Mouse (Mus musculus) stomach, postnatal 0 days (tissue): ENCODE data around the gene Ssxb9. TPM values are rescaled to one million over a fixed set of nuclear protein-coding genes. Genes with fewer than 3 reads are reported as not detected.
"Not testable (repeated sequence)": the region's sequence is repeated elsewhere in the genome, so short reads cannot be mapped to it uniquely, and the experiment has no call there.

ENCODE experiments used
- ATAC-seq: fragments of 200-750 bp; cut with Nextera tagmentation; 2 replicates; pipeline ENCODE4 v1.8.0; 2017; ENCODE audit not compliant: low FRiP score, low TSS enrichment
- DNase-seq: peaks from one replicate; pipeline ENCODE4 v3.0.0-alpha.2; 2016; ENCODE audit warnings: low spot score
- H3K27ac ChIP-seq: fragments of 300-500 bp; sonication (generic); replicated peaks from 2 replicates; pipeline ENCODE4 v1.5.1; 2014; ENCODE audit warnings: mild to moderate bottlenecking, control low read depth
- H3K27me3 ChIP-seq: fragments of 300-500 bp; sonication (generic); 2 replicates; pipeline ENCODE4 v1.6.1; 2014; ENCODE audit warnings: low read length; ENCODE audit not compliant: control insufficient read depth, insufficient read depth
- H3K36me3 ChIP-seq: fragments of 300-500 bp; sonication (generic); 2 replicates; pipeline ENCODE4 v1.6.1; 2014; ENCODE audit warnings: low read length, mixed read lengths; ENCODE audit not compliant: control insufficient read depth, insufficient read depth
- H3K4me1 ChIP-seq: fragments of 300-500 bp; sonication (generic); replicated peaks from 2 replicates; pipeline ENCODE4 v1.6.1; 2014; ENCODE audit warnings: antibody characterized with exemption; ENCODE audit not compliant: control insufficient read depth, insufficient read depth
- H3K4me2 ChIP-seq: fragments of 300-500 bp; sonication (generic); replicated peaks from 2 replicates; pipeline ENCODE4 v1.6.1; 2014; ENCODE audit warnings: low read depth, mild to moderate bottlenecking, control low read depth, moderate library complexity
- H3K4me3 ChIP-seq: fragments of 300-500 bp; sonication (generic); 2 replicates; pipeline ENCODE4 v1.5.1; 2014; ENCODE audit warnings: low read depth, low read length, control low read depth
- H3K9ac ChIP-seq: fragments of 300-500 bp; sonication (generic); 2 replicates; pipeline ENCODE4 v1.6.1; 2014; ENCODE audit warnings: mild to moderate bottlenecking, low read length, control low read depth, mixed read lengths
- H3K9me3 ChIP-seq: fragments of 300-500 bp; sonication (generic); 2 replicates; pipeline ENCODE4 v1.6.1; 2016; ENCODE audit warnings: low read length; ENCODE audit not compliant: control insufficient read depth
- CTCF ChIP-seq: IDR thresholded peaks from 2 replicates; pipeline ENCODE4 v1.5.1; 2016; ENCODE audit warnings: antibody characterized with exemption, low read depth, mild to moderate bottlenecking, moderate library complexity
- EP300 ChIP-seq: optimal IDR thresholded peaks from 2 replicates; pipeline ENCODE3; 2016; ENCODE audit warnings: antibody characterized with exemption
- WGBS: fragments of 180-500 bp; shearing (Covaris S2); extraction: QIAGEN DNeasy Blood & Tissue Kit; methylation state at CpG from one replicate; pipeline ENCODE4 v1.1.7; 2014; 5-methylcytosine and 5-hydroxymethylcytosine counted together
- polyA plus RNA-seq: library from polyadenylated mRNA; unstranded; fragments of >200 nt; fragmentation: Nextera tagmentation; extraction: Ambion mirVana; gene quantifications from 2 replicates; pipeline ENCODE4 v1.2.1, GENCODE M21; 2015

The Ssxb9 gene
- not detected in 2 replicates for polyA plus RNA-seq

DNA sequence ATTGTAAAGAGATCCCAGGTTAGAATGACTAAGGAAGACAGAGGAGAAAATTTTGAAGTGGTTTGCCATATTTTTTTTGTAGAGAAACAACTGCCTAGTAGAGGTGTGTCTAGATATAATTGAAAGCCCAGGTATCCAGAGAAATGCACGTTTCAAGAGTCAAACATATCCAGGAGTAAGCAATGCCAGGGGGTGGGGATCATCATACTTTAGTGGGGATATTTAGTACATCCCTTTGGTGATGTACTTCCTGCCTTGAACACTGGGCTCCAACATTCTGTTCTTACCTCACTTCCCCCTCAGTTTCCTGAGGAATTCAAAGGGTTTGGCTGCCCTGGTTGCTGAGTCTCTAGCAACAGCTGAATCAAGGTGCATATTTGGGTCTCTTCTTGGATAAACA lies at the start of gene Ssxb9:
Ssxb9 (plus strand) TSS at position 301 of the 400 bp plus-strand sequence.
- not testable (repeated sequence) for H3K36me3 ChIP-seq, H3K27me3 ChIP-seq, H3K4me3 ChIP-seq, H3K9ac ChIP-seq, H3K4me1 ChIP-seq, ATAC-seq, H3K27ac ChIP-seq, H3K9me3 ChIP-seq, DNase-seq, H3K4me2 ChIP-seq
- WGBS = 19% methylated on average over 1 of the region's 1 CpGs

- Histone ChIP-seq H3K27ac (no peak within 1 kb of the TSS), H3K27me3 (no peaks in the 10 kb centered on the region), H3K4me1 (no peaks in the 10 kb centered on the region), H3K36me3 (no peaks in the 10 kb centered on the region), H3K4me2 (no peak within 1 kb of the TSS), H3K4me3 (no peak within 1 kb of the TSS), H3K9me3 (no peaks in the 10 kb centered on the region), H3K9ac (no peak within 1 kb of the TSS)
- no peak for ATAC-seq
- WGBS = 66% methylated on average over 2 of the region's 2 CpGs
- TF ChIP-seq EP300 (no peak), CTCF (no peak)
- no peak for DNase-seq
These were observed 39.7 kb upstream of the Ssxb9 start, which contains the start of gene Ssxb10 for GRCm38 (mm10) chrX:8327124-8327523. Gene Ssxb10, plus strand, starts transcription at chrX:8327424.

GRCm38 (mm10) chrX:8413005-8413404 lies 46.2 kb downstream of the Ssxb9 start, which contains the start of gene Ssxb1:
Gene Ssxb1, plus strand, starts transcription at chrX:8413305.
- not testable (repeated sequence) for H3K4me2 ChIP-seq, H3K27me3 ChIP-seq, ATAC-seq

More at GRCm38 (mm10) chrX:8413005-8413404, 46.2 kb downstream of the Ssxb9 start, which contains the start of gene Ssxb1:
- not testable (repeated sequence) for H3K4me1 ChIP-seq, H3K9me3 ChIP-seq, H3K9ac ChIP-seq, H3K36me3 ChIP-seq, H3K27ac ChIP-seq, DNase-seq, H3K4me3 ChIP-seq
- 18% methylated on average over 1 of the region's 1 CpGs for WGBS

Other genes starting within 250 kb of the Ssxb9 start
- 15.6 and 16.7 TPM in 2 replicates for gene Wdr13, start 234.1 kb upstream of the Ssxb9 start, polyA plus RNA-seq
- gene Rbm3, start 221.1 kb upstream of the Ssxb9 start, polyA plus RNA-seq = 599 and 659 TPM in 2 replicates
- 6.2 and 6.9 TPM in 2 replicates for gene Tbc1d25, start 190.8 kb upstream of the Ssxb9 start, polyA plus RNA-seq
- 75.4 and 85.7 TPM in 2 replicates for gene Ebp, start 173.5 kb upstream of the Ssxb9 start, polyA plus RNA-seq
- gene Porcn, start 160.5 kb upstream of the Ssxb9 start, polyA plus RNA-seq = 12.5 and 14.3 TPM in 2 replicates
- gene Ftsj1, start 114.6 kb upstream of the Ssxb9 start, polyA plus RNA-seq = 19.9 and 20.3 TPM in 2 replicates
- gene Slc38a5, start 95.8 kb upstream of the Ssxb9 start, polyA plus RNA-seq = 5.2 and 6.4 TPM in 2 replicates
- not detected in 2 replicates for gene Ssxb10, start 39.6 kb upstream of the Ssxb9 start, polyA plus RNA-seq
- not detected in 2 replicates for gene Ssxb1, start 46.3 kb downstream of the Ssxb9 start, polyA plus RNA-seq
- gene Ssxb2, start 94.7 kb downstream of the Ssxb9 start, polyA plus RNA-seq = not detected in 2 replicates
- not detected in 2 replicates for gene Gm14459, start 158.0 kb downstream of the Ssxb9 start, polyA plus RNA-seq
- gene Ssxb6, start 181.3 kb downstream of the Ssxb9 start, polyA plus RNA-seq = not detected in 2 replicates
- gene Ssxb3, start 224.8 kb downstream of the Ssxb9 start, polyA plus RNA-seq = not detected in 2 replicates